9 mouse cellular contexts compared by ENCODE assay signal in the genomic region with DNA sequence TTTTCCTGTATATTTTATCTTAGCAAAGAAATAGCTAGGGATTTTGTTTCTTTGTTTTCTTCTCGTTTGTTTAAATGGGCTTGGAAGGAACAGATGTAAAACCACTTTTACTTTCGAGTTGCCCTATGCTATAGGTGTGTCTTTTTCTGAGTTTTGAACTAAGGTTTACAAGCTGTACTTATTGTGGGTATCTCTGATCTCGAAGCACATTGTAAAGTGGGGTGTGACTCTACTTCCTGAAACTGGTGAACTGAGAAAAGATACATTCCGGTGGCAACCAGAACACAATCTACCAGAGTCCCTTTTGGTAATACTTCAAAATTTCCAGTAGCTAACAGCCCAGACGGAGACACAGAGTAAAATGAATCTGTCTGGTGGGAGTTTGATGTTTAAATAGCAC. TPM values are rescaled to one million over a fixed set of nuclear protein-coding genes. Genes with fewer than 3 reads are reported as not detected.
A peak's percentile ranks its signal among the peaks of the same experiment; 100 is the strongest.
DNase-seq lines count a peak whose midpoint lies in the region; ATAC-seq lines count a peak whose summit lies in the region.
"Had no signal": no experiment of that assay in that cellular context is flagged by ENCODE, and none has a peak within 500 bp of the region (broad histone marks: within the 10 kb centered on the region; RNA-seq: fewer than 3 reads in every experiment).

No protein-coding gene starts in this region.

- peak overlapping the region; percentile 73; the same call in 1 of the 2 replicates for H3K4me3 ChIP-seq in forebrain, embryonic 10.5 days
- H3K4me3 ChIP-seq in forebrain, embryonic 12.5 days (replicated peaks), result no peak overlapping the region
- peak overlapping the region; percentile 76 for H3K4me3 ChIP-seq in midbrain, embryonic 10.5 days
- H3K4me3 ChIP-seq in midbrain, embryonic 11.5 days (ENCODE audit: low read depth, low read length), result no peak overlapping the region
- no peak overlapping the region for H3K4me3 ChIP-seq in liver, embryonic 15.5 days (replicated peaks)
- no peak overlapping the region for H3K4me3 ChIP-seq in stomach, embryonic 16.5 days (replicated peaks; ENCODE audit: low read length)

- no peak for ATAC-seq in forebrain, embryonic 12.5 days (ENCODE audit: low FRiP score)
- ATAC-seq in midbrain, embryonic 11.5 days (ENCODE audit: low FRiP score), result no peak
- no peak for ATAC-seq in liver, embryonic 15.5 days (ENCODE audit: insufficient read depth)
- ATAC-seq in stomach, embryonic 16.5 days (ENCODE audit: insufficient read depth, low FRiP score), result no peak
- no peak for ATAC-seq in erythroid progenitor cell, adult 5-6 weeks (replicated peaks; ENCODE audit: low FRiP score, poor library complexity, severe bottlenecking)

- H3K36me3 ChIP-seq in forebrain, embryonic 10.5 days (replicated peaks), result no peaks in the 10 kb centered on the region; the same call in 1 of the 2 replicates
- no peaks in the 10 kb centered on the region for H3K36me3 ChIP-seq in forebrain, embryonic 12.5 days (replicated peaks)
- H3K36me3 ChIP-seq in midbrain, embryonic 10.5 days, result peaks cover 3% of the 10 kb centered on the region; the same call in 1 of the 2 replicates
- H3K36me3 ChIP-seq in midbrain, embryonic 11.5 days (ENCODE audit: control insufficient read depth, insufficient read depth, low read length), result no peaks in the 10 kb centered on the region
- H3K36me3 ChIP-seq in liver, embryonic 15.5 days (replicated peaks), result no peaks in the 10 kb centered on the region
- H3K36me3 ChIP-seq in stomach, embryonic 16.5 days (ENCODE audit: control insufficient read depth, insufficient read depth, low read length), result no peaks in the 10 kb centered on the region
- H3K36me3 ChIP-seq: heart, embryonic 15.5 days had no signal

- H3K4me2 ChIP-seq in forebrain, embryonic 12.5 days, result no peak overlapping the region
- no peak overlapping the region for H3K4me2 ChIP-seq in midbrain, embryonic 11.5 days
- H3K4me2 ChIP-seq in liver, embryonic 15.5 days, result peak overlapping the region; percentile 82
- H3K4me2 ChIP-seq in stomach, embryonic 16.5 days (ENCODE audit: low read depth, low read length), result 0 out of 2 replicates have a peak overlapping the region, but pooled peaks have one; percentile 84

- no peaks in the 10 kb centered on the region for H3K27me3 ChIP-seq in forebrain, embryonic 10.5 days (ENCODE audit: poor library complexity, severe bottlenecking)
- no peaks in the 10 kb centered on the region for H3K27me3 ChIP-seq in forebrain, embryonic 12.5 days
- no peaks in the 10 kb centered on the region for H3K27me3 ChIP-seq in midbrain, embryonic 10.5 days (ENCODE audit: low read depth, poor library complexity, severe bottlenecking)
- H3K27me3 ChIP-seq in midbrain, embryonic 11.5 days (ENCODE audit: control insufficient read depth, insufficient read depth, low read length), result no peaks in the 10 kb centered on the region
- H3K27me3 ChIP-seq in liver, embryonic 15.5 days, result no peaks in the 10 kb centered on the region
- H3K27me3 ChIP-seq in stomach, embryonic 16.5 days (ENCODE audit: control insufficient read depth, insufficient read depth, low read length), result no peaks in the 10 kb centered on the region
- H3K27me3 ChIP-seq: heart, embryonic 15.5 days had no signal

- H3K27ac ChIP-seq in forebrain, embryonic 10.5 days, result no peak overlapping the region
- no peak overlapping the region for H3K27ac ChIP-seq in forebrain, embryonic 12.5 days
- no peak overlapping the region for H3K27ac ChIP-seq in midbrain, embryonic 10.5 days (replicated peaks)
- H3K27ac ChIP-seq in midbrain, embryonic 11.5 days (ENCODE audit: low read depth, low read length), result no peak overlapping the region
- no peak overlapping the region for H3K27ac ChIP-seq in liver, embryonic 15.5 days (replicated peaks)
- H3K27ac ChIP-seq in stomach, embryonic 16.5 days (ENCODE audit: low read length), result peak overlapping the region; percentile 73
- H3K27ac ChIP-seq: heart, embryonic 15.5 days had no signal

- 88% methylated on average over 5 of the region's 5 CpGs for WGBS in forebrain, embryonic 10.5 days
- 87% methylated on average over 5 of the region's 5 CpGs for WGBS in forebrain, embryonic 12.5 days
- WGBS in midbrain, embryonic 10.5 days, result 90% methylated on average over 5 of the region's 5 CpGs
- 89% methylated on average over 5 of the region's 5 CpGs for WGBS in midbrain, embryonic 11.5 days
- 59% methylated on average over 5 of the region's 5 CpGs for WGBS in liver, embryonic 15.5 days (ENCODE audit: insufficient replicate concordance)
- 73% methylated on average over 5 of the region's 5 CpGs for WGBS in stomach, embryonic 16.5 days

- H3K9ac ChIP-seq in forebrain, embryonic 12.5 days, result no peak overlapping the region
- no peak overlapping the region for H3K9ac ChIP-seq in midbrain, embryonic 11.5 days (ENCODE audit: low read length)
- no peak overlapping the region for H3K9ac ChIP-seq in liver, embryonic 15.5 days
- no peak overlapping the region for H3K9ac ChIP-seq in stomach, embryonic 16.5 days (ENCODE audit: low read length)

- no peaks in the 10 kb centered on the region for H3K9me3 ChIP-seq in forebrain, embryonic 10.5 days
- H3K9me3 ChIP-seq in forebrain, embryonic 12.5 days, result no peaks in the 10 kb centered on the region
- no peaks in the 10 kb centered on the region for H3K9me3 ChIP-seq in midbrain, embryonic 10.5 days (replicated peaks)
- no peaks in the 10 kb centered on the region for H3K9me3 ChIP-seq in midbrain, embryonic 11.5 days (ENCODE audit: control insufficient read depth, low read length)
- no peaks in the 10 kb centered on the region for H3K9me3 ChIP-seq in liver, embryonic 15.5 days (replicated peaks)
- no peaks in the 10 kb centered on the region for H3K9me3 ChIP-seq in stomach, embryonic 16.5 days (replicated peaks; ENCODE audit: control insufficient read depth, low read length)
- H3K9me3 ChIP-seq: heart, embryonic 15.5 days had no signal

- DNase-seq in forebrain, embryonic 10.5 days (ENCODE audit: extremely low spot score, low spot score), result no peak
- DNase-seq in midbrain, embryonic 10.5 days (ENCODE audit: low spot score), result no peak
- no peak for DNase-seq in midbrain, embryonic 11.5 days (ENCODE audit: low spot score, missing footprints)
- DNase-seq in ovary, adult 18-20 months (ENCODE audit: low spot score), result no peak

- peaks cover 10% of the 10 kb centered on the region for H3K4me1 ChIP-seq in forebrain, embryonic 10.5 days
- H3K4me1 ChIP-seq in forebrain, embryonic 12.5 days, result peaks cover 7% of the 10 kb centered on the region
- peaks cover 13% of the 10 kb centered on the region for H3K4me1 ChIP-seq in midbrain, embryonic 10.5 days
- H3K4me1 ChIP-seq in midbrain, embryonic 11.5 days (ENCODE audit: control insufficient read depth, insufficient read depth, low read length), result no peaks in the 10 kb centered on the region; the same call in 1 of the 2 replicates
- H3K4me1 ChIP-seq in liver, embryonic 15.5 days (replicated peaks), result peaks cover 25% of the 10 kb centered on the region
- H3K4me1 ChIP-seq in stomach, embryonic 16.5 days (ENCODE audit: control insufficient read depth, insufficient read depth, low read length), result peaks cover 6% of the 10 kb centered on the region; the same call in 1 of the 2 replicates

RNA-seq across cellular contexts. Expression of a gene that starts 0.9 kb away (rescaled TPM):
- 58.6 and 59.9 TPM in 2 replicates for polyA plus RNA-seq in forebrain, embryonic 10.5 days (2016; fragmentation: Nextera tagmentation; extraction: Ambion mirVana)
- 61.5 and 64.5 TPM in 2 replicates for polyA plus RNA-seq in forebrain, embryonic 12.5 days (2016; fragmentation: Nextera tagmentation; extraction: Ambion mirVana)
- polyA plus RNA-seq in midbrain, embryonic 10.5 days (2016; fragmentation: Nextera tagmentation; extraction: Ambion mirVana), result 46.4 and 55.0 TPM in 2 replicates
- 54.3 and 54.5 TPM in 2 replicates for polyA plus RNA-seq in midbrain, embryonic 11.5 days (2014; fragmentation: Nextera tagmentation; extraction: Ambion mirVana)
- polyA plus RNA-seq in liver, embryonic 15.5 days (2015; fragmentation: Nextera tagmentation; extraction: Ambion mirVana), result 17.8 and 23.5 TPM in 2 replicates
- 42.4 and 51.3 TPM in 2 replicates for polyA plus RNA-seq in stomach, embryonic 16.5 days (2015; fragmentation: Nextera tagmentation; extraction: Ambion mirVana)
- 10.5 and 13.0 TPM in 2 replicates for total RNA-seq in erythroid progenitor cell, adult 5-6 weeks (2015; ENCODE audit: low replicate concordance)
- 4.1 and 11.6 TPM in 2 replicates for total RNA-seq in erythroid progenitor cell, adult 5-6 weeks (2017; ENCODE audit: low replicate concordance)

RNA-seq across cellular contexts. Expression of a gene that starts 46.8 kb away (rescaled TPM):
- polyA plus RNA-seq in forebrain, embryonic 10.5 days (2016; fragmentation: Nextera tagmentation; extraction: Ambion mirVana), result not detected in 2 replicates
- not detected in 2 replicates for polyA plus RNA-seq in forebrain, embryonic 12.5 days (2016; fragmentation: Nextera tagmentation; extraction: Ambion mirVana)
- not detected in 2 replicates for polyA plus RNA-seq in midbrain, embryonic 10.5 days (2016; fragmentation: Nextera tagmentation; extraction: Ambion mirVana)
- not detected in 2 replicates for polyA plus RNA-seq in midbrain, embryonic 11.5 days (2014; fragmentation: Nextera tagmentation; extraction: Ambion mirVana)
- 0.86 and 0.93 TPM in 2 replicates for polyA plus RNA-seq in liver, embryonic 15.5 days (2015; fragmentation: Nextera tagmentation; extraction: Ambion mirVana)
- polyA plus RNA-seq in stomach, embryonic 16.5 days (2015; fragmentation: Nextera tagmentation; extraction: Ambion mirVana), result 1.1 and 1.8 TPM in 2 replicates
- 9.7 and 10.9 TPM in 2 replicates for total RNA-seq in erythroid progenitor cell, adult 5-6 weeks (2015; ENCODE audit: low replicate concordance)
- total RNA-seq in erythroid progenitor cell, adult 5-6 weeks (2017; ENCODE audit: low replicate concordance), result 1.1 and 3.5 TPM in 2 replicates

RNA-seq across cellular contexts. Expression of a gene that starts 59.5 kb away (rescaled TPM):
- 0.43 and 0.62 TPM in 2 replicates for polyA plus RNA-seq in forebrain, embryonic 10.5 days (2016; fragmentation: Nextera tagmentation; extraction: Ambion mirVana)
- polyA plus RNA-seq in forebrain, embryonic 12.5 days (2016; fragmentation: Nextera tagmentation; extraction: Ambion mirVana), result 0.83 and 1.1 TPM in 2 replicates
- polyA plus RNA-seq in midbrain, embryonic 10.5 days (2016; fragmentation: Nextera tagmentation; extraction: Ambion mirVana), result 0.20 and 1.1 TPM in 2 replicates
- 0.34 and 0.86 TPM in 2 replicates for polyA plus RNA-seq in midbrain, embryonic 11.5 days (2014; fragmentation: Nextera tagmentation; extraction: Ambion mirVana)
- 0.89 and 0.90 TPM in 2 replicates for polyA plus RNA-seq in liver, embryonic 15.5 days (2015; fragmentation: Nextera tagmentation; extraction: Ambion mirVana)
- polyA plus RNA-seq in stomach, embryonic 16.5 days (2015; fragmentation: Nextera tagmentation; extraction: Ambion mirVana), result 12.1 and 15.6 TPM in 2 replicates
- not detected in 2 replicates for total RNA-seq in erythroid progenitor cell, adult 5-6 weeks (2015; ENCODE audit: low replicate concordance)
- 1.9 TPM in 1 of 2 replicates, not detected in the other for total RNA-seq in erythroid progenitor cell, adult 5-6 weeks (2017; ENCODE audit: low replicate concordance)

Comparison
In these comparisons a context has a peak if more than half of its experiments do, and no peak if none do; other contexts are left out.
1. H3K4me3 ChIP-seq: peak in forebrain, embryonic 10.5 days (single experiment) and midbrain, embryonic 10.5 days (single experiment); none in forebrain, embryonic 12.5 days (single experiment), midbrain, embryonic 11.5 days (single experiment), liver, embryonic 15.5 days (single experiment) and stomach, embryonic 16.5 days (single experiment).
2. H3K4me2 ChIP-seq: peak in liver, embryonic 15.5 days (single experiment) and stomach, embryonic 16.5 days (single experiment); none in forebrain, embryonic 12.5 days (single experiment) and midbrain, embryonic 11.5 days (single experiment).